Mouse (Mus musculus) MEL (cell line): Measurements from ENCODE around the gene Gak.

Experiments
- CHD1 ChIP-seq: IDR thresholded peaks from 2 replicates; pipeline ENCODE4 v1.6.1; 2012; ENCODE audit warnings: low read depth, mild to moderate bottlenecking, inconsistent platforms, low read length, improper control_type of control experiment
- CTCF ChIP-seq, 3 experiments: IDR thresholded peaks in 2 of 3; conservative IDR thresholded peaks in 1 of 3; 2 replicates each; pipeline ENCODE4 v1.5.1; 2011 to 2012; ENCODE audit warnings: low read length in 3 of 3, low read depth in 2 of 3, mild to moderate bottlenecking in 2 of 3, improper control_type of control experiment in 1 of 3, inconsistent platforms in 1 of 3, mixed read lengths in 1 of 3, moderate library complexity in 1 of 3; ENCODE audit not compliant: control insufficient read depth in 1 of 3, insufficient read depth in 1 of 3, poor library complexity in 1 of 3, severe bottlenecking in 1 of 3
- ELF1 ChIP-seq: IDR thresholded peaks from 2 replicates; pipeline ENCODE4 v1.6.1; 2014; ENCODE audit warnings: low read depth, mild to moderate bottlenecking, inconsistent platforms, low read length, improper control_type of control experiment, moderate library complexity
- EP300 ChIP-seq, 2 experiments: IDR thresholded peaks; 2 replicates each; pipeline ENCODE4 v1.6.1; 2011; ENCODE audit warnings: improper control_type of control experiment in 2 of 2, low read length in 2 of 2, low read depth in 1 of 2, mild to moderate bottlenecking in 1 of 2
- ETS1 ChIP-seq: IDR thresholded peaks from 2 replicates; pipeline ENCODE4 v1.6.1; 2012; ENCODE audit warnings: low read depth, mild to moderate bottlenecking, inconsistent platforms, low read length, improper control_type of control experiment, moderate library complexity
- GABPA ChIP-seq: IDR thresholded peaks from 2 replicates; pipeline ENCODE4 v1.6.1; 2012; ENCODE audit warnings: low read depth, mild to moderate bottlenecking, inconsistent platforms, low read length, improper control_type of control experiment, moderate library complexity
- HCFC1 ChIP-seq: IDR thresholded peaks from 2 replicates; pipeline ENCODE4 v1.6.1; 2012; ENCODE audit warnings: low read depth, mild to moderate bottlenecking, inconsistent platforms, low read length, improper control_type of control experiment, moderate library complexity
- POLR2A ChIP-seq, 2 experiments: IDR thresholded peaks; 2 replicates each; pipeline ENCODE4 v1.6.1; 2011 to 2012; ENCODE audit warnings: low read length in 2 of 2, mild to moderate bottlenecking in 2 of 2, control low read depth in 1 of 2, improper control_type of control experiment in 1 of 2, low read depth in 1 of 2, moderate library complexity in 1 of 2; ENCODE audit not compliant: control insufficient read depth in 1 of 2, insufficient read depth in 1 of 2, poor library complexity in 1 of 2
- POLR2AphosphoS2 ChIP-seq: IDR thresholded peaks from 2 replicates; pipeline ENCODE4 v1.6.1; 2011; ENCODE audit warnings: low read length, improper control_type of control experiment
- SIN3A ChIP-seq: IDR thresholded peaks from 2 replicates; pipeline ENCODE4 v1.6.1; 2012; ENCODE audit warnings: low read length, improper control_type of control experiment, inconsistent platforms

- no peak for TF ChIP-seq GABPA
- TF ChIP-seq EP300 (IDR thresholded peaks at IDR 0.05; ENCODE audit: low read depth in 1 of 2, low read length in 2 of 2): no peak
- no peak for TF ChIP-seq SIN3A
- no peak for TF ChIP-seq CTCF (IDR thresholded peaks at IDR 0.05 in 2 of 3, conservative IDR thresholded peaks at IDR 0.05 in 1 of 3; ENCODE audit: control insufficient read depth in 1 of 3, insufficient read depth in 1 of 3, low read depth in 2 of 3, low read length in 3 of 3, poor library complexity in 1 of 3, severe bottlenecking in 1 of 3)
- no peak for TF ChIP-seq CHD1
- no peak for TF ChIP-seq POLR2A (IDR thresholded peaks at IDR 0.05; ENCODE audit: control insufficient read depth in 1 of 2, insufficient read depth in 1 of 2, low read depth in 1 of 2, low read length in 2 of 2, poor library complexity in 1 of 2)
- TF ChIP-seq ETS1: no peak
- TF ChIP-seq ELF1: no peak
- TF ChIP-seq HCFC1: no peak
- TF ChIP-seq POLR2AphosphoS2: no peak
Measured at GRCm38 (mm10) chr5:108665066-108665465, 35.5 kb upstream of the Gak start.
